Mouse (Mus musculus): ENCODE data around the gene Gm20716. TPM values are rescaled to one million over a fixed set of nuclear protein-coding genes. Genes with fewer than 3 reads are reported as not detected.

Gene Gm20716
- polyA plus RNA-seq, 1 experiment: 67.8 TPM

DNA sequence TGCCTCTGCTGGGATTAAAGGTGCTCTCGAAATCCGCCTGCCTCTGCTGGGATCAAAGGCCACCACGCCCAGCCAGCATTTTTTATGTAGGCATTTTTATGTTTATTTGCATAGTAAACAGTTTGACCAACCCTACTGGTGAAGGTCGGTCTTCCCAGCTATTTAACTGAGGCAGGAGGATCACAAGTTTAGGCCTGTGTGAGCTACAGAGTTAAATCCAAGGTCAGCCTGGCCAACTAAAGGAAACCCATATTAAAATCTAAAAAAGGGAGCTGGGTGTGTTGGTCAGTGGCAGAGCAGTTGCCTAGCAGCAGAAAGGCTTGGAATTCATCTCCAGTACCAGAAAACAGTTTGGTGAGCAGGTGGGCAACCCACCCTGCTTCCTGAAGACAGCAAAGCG lies 3.1 kb upstream of the Gm20716 start:
- Histone ChIP-seq H3K36me3 (ENCODE audit: control insufficient read depth, insufficient read depth, low read length, poor library complexity, severe bottlenecking) (0 out of 2 replicates have a peak, but pooled peaks cover 2% of the 10 kb centered on the region), H3K4me1 (ENCODE audit: control insufficient read depth, insufficient read depth, low read length) (peaks cover 2% of the 10 kb centered on the region), H3K9me3 (replicated peaks; ENCODE audit: control insufficient read depth, insufficient read depth, low read length, poor library complexity, severe bottlenecking) (peaks cover 6% of the 10 kb centered on the region; the same call in 1 of the 2 replicates), H3K27me3 (ENCODE audit: control insufficient read depth, insufficient read depth, low read length, poor library complexity, severe bottlenecking) (no peaks in the 10 kb centered on the region), H3K27ac (ENCODE audit: insufficient read depth, low read length) (no peak overlapping the region), H3K9ac (ENCODE audit: low read depth, poor library complexity, severe bottlenecking) (no peak overlapping the region), H3K4me3 (ENCODE audit: low read depth, low read length) (no peak overlapping the region)
- TF ChIP-seq CTCF (IDR thresholded peaks at IDR 0.05; ENCODE audit: low read depth, low read length) (no peak), POLR2A (IDR thresholded peaks at IDR 0.05; ENCODE audit: insufficient read depth, low read length) (no peak), EP300 (IDR thresholded peaks at IDR 0.05; ENCODE audit: insufficient read depth, low read depth, low read length) (no peak)

DNA sequence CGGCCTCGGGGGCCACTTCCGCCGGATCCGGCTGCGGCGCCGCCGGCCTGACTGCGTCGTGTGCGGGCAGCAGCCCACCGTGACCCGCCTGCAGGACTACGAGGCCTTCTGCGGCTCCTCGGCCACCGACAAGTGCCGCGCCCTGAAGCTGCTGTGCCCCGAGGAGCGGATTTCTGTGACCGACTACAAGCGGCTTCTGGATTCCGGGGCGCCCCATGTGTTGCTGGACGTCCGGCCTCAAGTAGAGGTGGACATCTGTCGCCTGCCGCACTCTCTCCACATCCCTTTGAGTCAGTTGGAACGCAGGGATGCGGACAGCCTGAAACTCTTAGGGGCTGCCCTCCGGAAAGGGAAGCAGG lies 1.3 kb upstream of the Gm20716 start:
- no peaks in the 10 kb centered on the region for H3K9me3 ChIP-seq (replicated peaks; ENCODE audit: control insufficient read depth, insufficient read depth, low read length, poor library complexity, severe bottlenecking)
- peaks cover 2% of the 10 kb centered on the region for H3K4me1 ChIP-seq (ENCODE audit: control insufficient read depth, insufficient read depth, low read length)
- no peak for TF ChIP-seq POLR2A (IDR thresholded peaks at IDR 0.05; ENCODE audit: insufficient read depth, low read length)
- no peak for TF ChIP-seq CTCF (IDR thresholded peaks at IDR 0.05; ENCODE audit: low read depth, low read length)
- TF ChIP-seq EP300 (IDR thresholded peaks at IDR 0.05; ENCODE audit: insufficient read depth, low read depth, low read length): no peak
- H3K9ac ChIP-seq (ENCODE audit: low read depth, poor library complexity, severe bottlenecking): peak overlapping the region; percentile 87
- H3K27me3 ChIP-seq (ENCODE audit: control insufficient read depth, insufficient read depth, low read length, poor library complexity, severe bottlenecking): no peaks in the 10 kb centered on the region
- peak overlapping the region; percentile 95 for H3K4me3 ChIP-seq (ENCODE audit: low read depth, low read length)
- no peak overlapping the region for H3K27ac ChIP-seq (ENCODE audit: insufficient read depth, low read length)
- peaks cover 6% of the 10 kb centered on the region; the same call in 1 of the 2 replicates for H3K36me3 ChIP-seq (ENCODE audit: control insufficient read depth, insufficient read depth, low read length, poor library complexity, severe bottlenecking)

DNA sequence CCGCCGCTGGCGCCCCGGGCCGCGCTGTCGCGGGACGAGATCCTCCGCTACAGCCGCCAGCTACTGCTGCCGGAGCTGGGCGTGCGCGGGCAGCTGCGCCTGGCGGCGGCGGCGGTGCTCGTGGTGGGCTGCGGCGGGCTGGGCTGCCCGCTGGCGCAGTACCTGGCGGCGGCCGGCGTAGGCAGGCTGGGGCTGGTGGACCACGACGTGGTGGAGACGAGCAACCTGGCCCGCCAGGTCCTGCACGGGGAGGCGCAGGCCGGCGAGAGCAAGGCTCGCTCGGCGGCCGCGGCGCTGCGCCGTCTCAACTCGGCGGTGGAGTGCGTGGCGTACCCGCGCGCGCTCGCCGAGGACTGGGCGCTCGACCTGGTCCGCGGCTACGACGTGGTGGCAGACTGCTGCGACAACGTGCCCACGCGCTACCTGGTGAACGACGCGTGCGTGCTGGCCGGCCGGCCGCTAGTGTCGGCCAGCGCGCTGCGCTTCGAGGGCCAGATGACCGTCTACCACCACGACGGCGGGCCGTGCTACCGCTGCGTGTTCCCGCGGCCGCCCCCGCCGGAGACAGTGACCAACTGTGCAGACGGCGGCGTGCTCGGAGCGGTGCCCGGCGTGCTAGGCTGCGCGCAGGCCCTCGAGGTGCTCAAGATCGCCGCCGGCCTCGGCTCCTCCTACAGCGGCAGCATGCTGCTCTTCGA lies 758 bp upstream of the Gm20716 start:
- H3K9me3 ChIP-seq (replicated peaks; ENCODE audit: control insufficient read depth, insufficient read depth, low read length, poor library complexity, severe bottlenecking): no peaks in the 10 kb centered on the region
- H3K4me3 ChIP-seq (ENCODE audit: low read depth, low read length): peak overlapping the region; percentile 95
- H3K9ac ChIP-seq (ENCODE audit: low read depth, poor library complexity, severe bottlenecking): peak overlapping the region; percentile 87
- H3K27ac ChIP-seq (ENCODE audit: insufficient read depth, low read length): no peak overlapping the region
- H3K36me3 ChIP-seq (ENCODE audit: control insufficient read depth, insufficient read depth, low read length, poor library complexity, severe bottlenecking): peaks cover 10% of the 10 kb centered on the region
- H3K4me1 ChIP-seq (ENCODE audit: control insufficient read depth, insufficient read depth, low read length): peaks cover 2% of the 10 kb centered on the region
- no peaks in the 10 kb centered on the region for H3K27me3 ChIP-seq (ENCODE audit: control insufficient read depth, insufficient read depth, low read length, poor library complexity, severe bottlenecking)
- no peak for TF ChIP-seq POLR2A (IDR thresholded peaks at IDR 0.05; ENCODE audit: insufficient read depth, low read length)
- TF ChIP-seq CTCF (IDR thresholded peaks at IDR 0.05; ENCODE audit: low read depth, low read length): no peak
- no peak for TF ChIP-seq EP300 (IDR thresholded peaks at IDR 0.05; ENCODE audit: insufficient read depth, low read depth, low read length)

DNA sequence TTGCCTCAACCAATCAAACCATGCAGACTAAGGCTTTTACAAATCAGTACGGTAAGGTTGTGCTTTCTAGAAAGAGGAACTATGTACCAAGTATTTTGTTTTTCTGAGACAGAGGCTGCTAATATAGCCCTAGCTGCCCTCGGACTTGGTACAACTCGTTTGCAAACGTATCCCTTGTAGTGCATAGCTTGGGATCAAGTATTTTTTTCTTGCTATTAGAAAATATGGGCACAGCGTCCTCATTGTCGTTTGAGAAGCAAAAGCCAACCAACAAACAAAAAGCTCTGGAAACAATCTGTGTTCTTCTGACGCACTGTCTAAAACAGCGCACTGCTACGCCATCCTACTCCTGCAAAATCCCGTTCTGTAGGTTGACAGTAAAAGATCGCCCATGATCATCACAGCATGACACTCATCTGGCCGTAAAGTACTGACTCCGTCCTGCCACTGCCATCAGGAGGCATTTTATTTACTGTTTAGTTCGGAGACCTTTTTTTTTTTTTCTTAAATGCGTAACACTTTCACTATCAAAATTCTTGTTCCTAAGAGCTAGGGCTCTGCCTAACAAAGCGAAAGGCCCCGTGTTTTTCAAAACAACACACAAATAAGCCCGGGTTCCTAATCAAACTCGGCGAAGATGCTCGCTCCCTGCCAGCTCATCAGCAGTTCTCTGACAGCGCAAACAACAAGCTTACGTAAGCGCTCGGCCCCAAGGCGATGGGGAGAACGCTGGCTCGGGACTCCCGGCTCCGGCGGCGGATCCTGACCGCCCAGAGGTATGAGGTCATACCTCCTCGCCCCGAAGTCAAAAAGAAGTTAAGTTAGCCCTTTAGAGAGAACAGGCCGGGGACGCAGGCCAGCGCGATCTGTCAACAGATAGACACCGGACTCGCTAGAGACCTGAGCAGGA lies 793 bp downstream of the Gm20716 start:
- TF ChIP-seq CTCF (IDR thresholded peaks at IDR 0.05; ENCODE audit: low read depth, low read length) (no peak), POLR2A (IDR thresholded peaks at IDR 0.05; ENCODE audit: insufficient read depth, low read length) (no peak)
- peaks cover 2% of the 10 kb centered on the region for H3K4me1 ChIP-seq (ENCODE audit: control insufficient read depth, insufficient read depth, low read length)
- H3K9ac ChIP-seq (ENCODE audit: low read depth, poor library complexity, severe bottlenecking): peak overlapping the region; percentile 87
- H3K36me3 ChIP-seq (ENCODE audit: control insufficient read depth, insufficient read depth, low read length, poor library complexity, severe bottlenecking): peaks cover 20% of the 10 kb centered on the region
- H3K27me3 ChIP-seq (ENCODE audit: control insufficient read depth, insufficient read depth, low read length, poor library complexity, severe bottlenecking): no peaks in the 10 kb centered on the region
- H3K4me3 ChIP-seq (ENCODE audit: low read depth, low read length): peak overlapping the region; percentile 95
- no peak overlapping the region for H3K27ac ChIP-seq (ENCODE audit: insufficient read depth, low read length)
- no peaks in the 10 kb centered on the region for H3K9me3 ChIP-seq (replicated peaks; ENCODE audit: control insufficient read depth, insufficient read depth, low read length, poor library complexity, severe bottlenecking)

DNA sequence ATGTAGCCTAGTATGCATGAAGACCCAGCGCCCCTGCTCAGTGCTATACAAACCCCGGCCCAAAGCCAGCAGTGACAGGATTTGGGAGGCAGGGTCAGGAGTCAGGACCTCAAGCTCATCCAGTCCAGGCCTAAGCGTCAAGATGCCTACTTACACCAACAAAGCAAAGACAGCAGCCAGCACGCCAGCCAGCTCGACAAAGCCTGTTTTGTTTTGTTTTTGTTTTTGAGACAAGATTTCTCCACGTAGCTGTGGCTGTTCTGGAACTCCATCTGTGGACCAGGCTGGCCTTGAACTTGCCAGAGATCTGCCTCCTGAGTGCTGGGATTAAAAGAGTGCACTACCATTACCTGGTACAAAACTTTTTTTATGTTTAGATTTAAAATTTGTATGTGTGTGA lies 6.8 kb downstream of the Gm20716 start:
- H3K9me3 ChIP-seq (replicated peaks; ENCODE audit: control insufficient read depth, insufficient read depth, low read length, poor library complexity, severe bottlenecking): no peaks in the 10 kb centered on the region
- no peaks in the 10 kb centered on the region for H3K4me1 ChIP-seq (ENCODE audit: control insufficient read depth, insufficient read depth, low read length)
- no peak overlapping the region for H3K4me3 ChIP-seq (ENCODE audit: low read depth, low read length)
- TF ChIP-seq POLR2A (IDR thresholded peaks at IDR 0.05; ENCODE audit: insufficient read depth, low read length): no peak
- no peak for TF ChIP-seq EP300 (IDR thresholded peaks at IDR 0.05; ENCODE audit: insufficient read depth, low read depth, low read length)
- TF ChIP-seq CTCF (IDR thresholded peaks at IDR 0.05; ENCODE audit: low read depth, low read length): no peak
- no peak overlapping the region for H3K27ac ChIP-seq (ENCODE audit: insufficient read depth, low read length)
- no peak overlapping the region for H3K9ac ChIP-seq (ENCODE audit: low read depth, poor library complexity, severe bottlenecking)
- peaks cover 41% of the 10 kb centered on the region for H3K36me3 ChIP-seq (ENCODE audit: control insufficient read depth, insufficient read depth, low read length, poor library complexity, severe bottlenecking)
- H3K27me3 ChIP-seq (ENCODE audit: control insufficient read depth, insufficient read depth, low read length, poor library complexity, severe bottlenecking): no peaks in the 10 kb centered on the region

All from ES-Bruce4 (cell line).